Mouse (Mus musculus): ENCODE data around the gene Aste1. TPM values are rescaled to one million over a fixed set of nuclear protein-coding genes. Genes with fewer than 3 reads are reported as not detected.

Gene Aste1
- polyA plus RNA-seq, 1 experiment from 2014 or later: 14.2 TPM

DNA sequence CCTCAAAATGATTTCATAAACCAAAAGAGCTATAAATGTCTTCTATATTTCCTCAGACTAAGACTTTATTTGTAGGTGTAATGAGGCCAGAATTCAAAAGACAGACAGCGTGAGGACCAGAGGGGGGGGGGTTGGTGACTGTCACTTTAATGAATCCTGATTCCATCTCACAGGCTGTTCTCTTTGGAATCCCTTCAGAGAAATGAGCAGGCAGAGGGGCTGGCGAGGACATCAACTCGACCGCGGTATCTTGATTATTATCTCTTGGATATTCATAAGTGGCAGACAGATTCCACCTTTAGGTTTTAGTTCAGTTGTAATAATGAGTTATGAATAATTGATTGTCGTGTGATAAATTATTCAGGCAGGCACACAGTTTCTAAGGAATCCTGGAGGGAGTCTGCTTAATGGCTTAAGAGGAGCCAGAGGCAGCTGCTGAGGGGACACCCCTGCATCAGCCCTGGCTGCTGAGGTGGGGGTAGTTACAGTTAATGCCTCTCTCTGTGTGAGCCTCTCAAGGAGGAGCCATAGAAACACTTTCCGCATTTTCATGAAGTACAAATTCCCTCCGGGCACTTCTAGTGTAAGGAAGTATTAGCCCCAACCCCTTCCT is 15.6 kb upstream of the Aste1 start:
- ATAC-seq (ENCODE audit: insufficient number of reproducible peaks, insufficient read depth, low FRiP score, low TSS enrichment): no peak
- 82% methylated on average over 8 of the region's 8 CpGs for WGBS

DNA sequence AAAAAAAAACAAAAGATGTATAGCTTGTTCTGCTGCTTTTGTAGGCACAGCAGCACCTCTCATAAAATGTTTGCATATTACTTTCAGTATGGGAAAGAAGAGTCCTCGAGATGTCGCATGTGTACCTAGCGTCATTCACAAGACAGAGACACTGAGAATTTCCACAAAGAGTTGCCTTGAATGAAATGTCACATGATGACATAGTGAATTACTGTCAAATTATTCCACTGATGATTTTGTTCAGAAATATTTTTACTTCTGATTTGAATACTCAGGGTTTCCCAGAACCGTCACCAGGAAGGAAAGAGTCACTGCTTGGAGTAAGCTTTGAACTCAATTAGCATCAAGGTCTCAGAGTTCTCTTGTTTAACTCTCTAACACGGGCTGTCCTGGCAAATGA is 7.8 kb upstream of the Aste1 start:
- H3K27ac ChIP-seq: no peak overlapping the region
- no peaks in the 10 kb centered on the region for H3K9me3 ChIP-seq
- ATAC-seq (ENCODE audit: insufficient number of reproducible peaks, insufficient read depth, low FRiP score, low TSS enrichment): no peak
- no peak overlapping the region for H3K4me3 ChIP-seq
- H3K27me3 ChIP-seq: no peaks in the 10 kb centered on the region
- no peaks in the 10 kb centered on the region for H3K4me1 ChIP-seq
- no peak overlapping the region for H3K4me2 ChIP-seq (replicated peaks)
- no peaks in the 10 kb centered on the region for H3K36me3 ChIP-seq
- no peak overlapping the region for H3K9ac ChIP-seq
- 83% methylated on average over 5 of the region's 5 CpGs for WGBS

More for the DNA sequence above, 15.6 kb upstream of the Aste1 start:
- H3K4me1 ChIP-seq: no peaks in the 10 kb centered on the region
- H3K4me2 ChIP-seq (replicated peaks): no peak overlapping the region
- no peak overlapping the region for H3K27ac ChIP-seq
- H3K4me3 ChIP-seq: no peak overlapping the region
- no peaks in the 10 kb centered on the region for H3K27me3 ChIP-seq
- H3K9me3 ChIP-seq: no peaks in the 10 kb centered on the region
- no peak overlapping the region for H3K9ac ChIP-seq
- H3K36me3 ChIP-seq: no peaks in the 10 kb centered on the region

DNA sequence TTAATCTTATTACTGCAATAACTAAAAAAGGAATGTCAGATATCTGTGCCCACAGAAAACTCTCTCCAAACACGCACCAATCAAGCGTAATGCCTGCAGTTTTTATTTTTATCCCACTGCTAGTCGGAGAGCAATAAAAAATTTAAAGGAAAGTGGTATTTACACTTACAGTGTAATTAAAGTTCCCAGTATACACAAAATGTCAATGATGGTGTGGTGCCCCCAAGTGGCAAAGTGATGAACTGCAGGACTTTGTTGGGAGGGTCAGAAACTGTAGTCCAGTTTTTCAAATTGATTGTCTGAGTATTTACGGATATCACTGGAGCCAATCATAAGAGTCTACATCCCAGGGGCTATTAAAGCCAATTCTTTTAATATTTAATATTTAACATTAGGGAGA is 5.9 kb upstream of the Aste1 start:
- H3K27ac ChIP-seq: no peak overlapping the region
- no peak overlapping the region for H3K4me2 ChIP-seq (replicated peaks)
- no peaks in the 10 kb centered on the region for H3K36me3 ChIP-seq
- H3K4me1 ChIP-seq: no peaks in the 10 kb centered on the region
- ATAC-seq (ENCODE audit: insufficient number of reproducible peaks, insufficient read depth, low FRiP score, low TSS enrichment): no peak
- 12% methylated on average over 4 of the region's 4 CpGs for WGBS
- no peaks in the 10 kb centered on the region for H3K27me3 ChIP-seq
- no peak overlapping the region for H3K9ac ChIP-seq
- no peak overlapping the region for H3K4me3 ChIP-seq
- H3K9me3 ChIP-seq: no peaks in the 10 kb centered on the region

DNA sequence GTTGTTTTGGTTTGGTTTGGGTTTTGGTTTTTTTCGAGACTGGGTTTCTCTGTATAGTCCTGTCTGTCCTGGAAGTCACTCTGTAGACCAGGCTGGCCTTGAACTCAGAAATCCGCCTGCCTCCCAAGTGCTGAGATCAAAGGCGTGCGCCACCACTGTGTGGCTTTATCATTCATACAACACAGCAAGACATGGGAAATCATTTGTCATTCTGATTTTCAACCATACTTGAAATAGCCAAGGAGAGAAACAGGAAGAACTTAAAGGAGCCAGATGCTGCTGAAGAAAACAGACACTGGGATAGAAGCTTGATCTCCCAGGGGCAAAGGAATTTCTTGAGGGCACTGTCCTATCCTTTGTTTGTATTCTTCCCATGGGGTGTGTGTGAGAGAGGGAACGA is 4.6 kb upstream of the Aste1 start:
- H3K27me3 ChIP-seq: no peaks in the 10 kb centered on the region
- H3K27ac ChIP-seq: no peak overlapping the region
- no peaks in the 10 kb centered on the region for H3K4me1 ChIP-seq
- 72% methylated on average over 4 of the region's 5 CpGs for WGBS
- no peak for ATAC-seq (ENCODE audit: insufficient number of reproducible peaks, insufficient read depth, low FRiP score, low TSS enrichment)
- no peak overlapping the region for H3K4me3 ChIP-seq
- no peak overlapping the region for H3K4me2 ChIP-seq (replicated peaks)
- no peaks in the 10 kb centered on the region for H3K36me3 ChIP-seq
- no peak overlapping the region for H3K9ac ChIP-seq
- no peaks in the 10 kb centered on the region for H3K9me3 ChIP-seq

DNA sequence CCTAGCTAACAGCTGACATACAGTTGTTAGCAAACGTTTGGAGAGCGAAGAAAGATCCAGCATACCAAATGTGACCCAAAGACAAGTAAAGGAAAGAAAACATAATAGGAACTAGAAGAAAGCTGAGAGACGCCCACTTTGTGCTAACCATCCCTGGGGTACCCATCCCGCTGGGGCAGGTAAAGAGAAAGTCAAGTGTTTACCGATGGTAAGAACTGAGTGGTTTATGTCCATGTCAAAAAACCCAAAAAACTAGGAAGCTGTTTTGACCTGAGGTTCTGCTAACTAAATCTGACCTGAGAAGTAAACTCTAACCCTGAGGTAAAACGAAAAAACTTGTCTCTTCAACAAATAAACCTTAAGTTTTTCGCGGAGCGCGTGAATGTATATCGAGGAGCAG is 472 bp upstream of the Aste1 start:
- H3K9me3 ChIP-seq: no peaks in the 10 kb centered on the region
- H3K27me3 ChIP-seq: no peaks in the 10 kb centered on the region
- peaks cover 4% of the 10 kb centered on the region for H3K36me3 ChIP-seq
- H3K9ac ChIP-seq: peak overlapping the region; percentile 59
- 14% methylated on average over 11 of the region's 11 CpGs for WGBS
- H3K4me3 ChIP-seq: peak overlapping the region; percentile 61
- H3K4me2 ChIP-seq (replicated peaks): peak overlapping the region; percentile 69
- no peak overlapping the region for H3K27ac ChIP-seq
- H3K4me1 ChIP-seq: 0 out of 2 replicates have a peak, but pooled peaks cover 6% of the 10 kb centered on the region
- ATAC-seq (ENCODE audit: insufficient number of reproducible peaks, insufficient read depth, low FRiP score, low TSS enrichment): no peak

DNA sequence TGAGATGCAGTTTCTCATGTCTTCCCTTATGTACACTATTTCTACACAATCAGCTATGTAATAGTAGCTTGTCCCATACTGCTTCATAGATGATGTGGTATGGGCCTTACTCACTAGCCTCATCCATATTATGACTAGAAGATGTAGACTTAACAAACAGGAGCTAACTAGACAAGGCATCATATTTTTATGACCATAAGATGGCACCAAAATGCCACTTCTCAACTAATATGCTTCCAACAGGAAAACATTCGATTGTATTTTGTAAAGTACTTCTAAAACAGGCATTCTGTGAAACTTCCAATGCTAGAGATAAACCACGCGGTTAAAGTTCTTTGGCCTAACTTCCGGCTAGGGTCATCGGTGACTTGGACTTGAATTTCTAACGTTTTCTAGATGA is 13.4 kb downstream of the Aste1 start:
- Histone ChIP-seq H3K4me2 (replicated peaks) (no peak overlapping the region), H3K27ac (no peak overlapping the region), H3K4me3 (no peak overlapping the region), H3K36me3 (peaks cover 12% of the 10 kb centered on the region; the same call in 1 of the 2 replicates), H3K9me3 (no peaks in the 10 kb centered on the region), H3K27me3 (no peaks in the 10 kb centered on the region), H3K9ac (no peak overlapping the region), H3K4me1 (no peaks in the 10 kb centered on the region)
- ATAC-seq (ENCODE audit: insufficient number of reproducible peaks, insufficient read depth, low FRiP score, low TSS enrichment): no peak
- WGBS: 92% methylated on average over 6 of the region's 6 CpGs

DNA sequence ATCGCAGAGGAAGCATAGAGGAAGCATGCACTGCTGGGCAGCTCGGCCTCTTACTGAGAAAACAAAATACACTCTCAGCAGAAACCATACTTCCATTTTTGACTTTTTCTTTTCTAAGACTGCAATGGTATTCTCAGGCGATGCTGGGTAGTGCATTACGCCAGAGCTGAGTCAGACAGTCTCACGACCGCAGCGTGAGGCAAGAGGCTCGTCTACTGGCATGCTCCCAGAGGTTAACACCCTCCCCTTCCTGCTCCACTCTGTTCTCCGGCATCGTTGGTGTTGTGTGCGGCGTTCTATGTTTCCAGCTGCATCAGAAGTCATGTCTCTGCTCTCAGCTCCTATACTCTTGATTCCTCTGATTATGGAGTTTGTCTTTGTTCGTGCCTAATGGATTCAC is 63.8 kb downstream of the Aste1 start:
- no peak overlapping the region for H3K9ac ChIP-seq
- no peak overlapping the region for H3K4me3 ChIP-seq
- H3K4me1 ChIP-seq: no peaks in the 10 kb centered on the region
- ATAC-seq (ENCODE audit: insufficient number of reproducible peaks, insufficient read depth, low FRiP score, low TSS enrichment): no peak
- H3K9me3 ChIP-seq: no peaks in the 10 kb centered on the region
- H3K4me2 ChIP-seq (replicated peaks): no peak overlapping the region
- H3K27me3 ChIP-seq: no peaks in the 10 kb centered on the region
- H3K27ac ChIP-seq: no peak overlapping the region
- WGBS: 90% methylated on average over 13 of the region's 13 CpGs
- peaks cover 47% of the 10 kb centered on the region for H3K36me3 ChIP-seq

DNA sequence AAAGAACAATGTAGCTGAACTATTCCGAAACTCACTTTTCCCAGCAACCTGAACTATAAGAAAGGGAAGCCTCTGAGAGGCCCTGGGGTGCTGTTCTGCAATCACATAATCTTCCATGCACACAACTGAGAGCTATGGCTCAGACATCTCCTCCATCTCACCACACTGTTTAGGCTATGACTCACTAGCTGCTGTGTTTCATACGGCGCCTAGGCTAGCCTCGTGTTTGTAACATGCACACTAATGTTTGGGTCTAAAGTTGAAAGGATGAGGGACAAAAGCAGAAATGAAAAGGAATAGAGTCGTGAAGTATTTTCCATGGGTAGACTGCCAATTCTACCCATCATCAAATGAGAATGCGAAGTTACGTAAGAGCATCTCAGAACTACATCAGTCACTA is 66.3 kb downstream of the Aste1 start:
- H3K9me3 ChIP-seq: no peaks in the 10 kb centered on the region
- no peak overlapping the region for H3K9ac ChIP-seq
- no peak overlapping the region for H3K4me3 ChIP-seq
- H3K4me2 ChIP-seq (replicated peaks): no peak overlapping the region
- peaks cover 44% of the 10 kb centered on the region for H3K36me3 ChIP-seq
- H3K4me1 ChIP-seq: no peaks in the 10 kb centered on the region
- no peaks in the 10 kb centered on the region for H3K27me3 ChIP-seq
- 93% methylated on average over 7 of the region's 7 CpGs for WGBS
- no peak overlapping the region for H3K27ac ChIP-seq
- ATAC-seq (ENCODE audit: insufficient number of reproducible peaks, insufficient read depth, low FRiP score, low TSS enrichment): no peak

Other genes starting within 250 kb of the Aste1 start
- 0.53 and 0.72 TPM in 2 replicates for gene Nek11, start 132 bp downstream of the Aste1 start, polyA plus RNA-seq (2016; fragmentation: Nextera tagmentation; extraction: Ambion mirVana)
- 65.7 and 65.9 TPM in 2 replicates for gene Atp2c1, start 131.9 kb downstream of the Aste1 start, polyA plus RNA-seq (2016; fragmentation: Nextera tagmentation; extraction: Ambion mirVana)
- 28.1 and 32.2 TPM in 2 replicates for gene Pik3r4, start 247.6 kb downstream of the Aste1 start, polyA plus RNA-seq (2016; fragmentation: Nextera tagmentation; extraction: Ambion mirVana)